Mouse (Mus musculus) cerebral cortex, adult 2 months (tissue): ENCODE data around the gene Rnf130.

ENCODE experiments used
- WGBS: fragments of 180-500 bp; shearing (Covaris S2); methylation state at CpG from one replicate; pipeline ENCODE4 v1.1.7; 2018; 5-methylcytosine and 5-hydroxymethylcytosine counted together

Gene Rnf130

DNA sequence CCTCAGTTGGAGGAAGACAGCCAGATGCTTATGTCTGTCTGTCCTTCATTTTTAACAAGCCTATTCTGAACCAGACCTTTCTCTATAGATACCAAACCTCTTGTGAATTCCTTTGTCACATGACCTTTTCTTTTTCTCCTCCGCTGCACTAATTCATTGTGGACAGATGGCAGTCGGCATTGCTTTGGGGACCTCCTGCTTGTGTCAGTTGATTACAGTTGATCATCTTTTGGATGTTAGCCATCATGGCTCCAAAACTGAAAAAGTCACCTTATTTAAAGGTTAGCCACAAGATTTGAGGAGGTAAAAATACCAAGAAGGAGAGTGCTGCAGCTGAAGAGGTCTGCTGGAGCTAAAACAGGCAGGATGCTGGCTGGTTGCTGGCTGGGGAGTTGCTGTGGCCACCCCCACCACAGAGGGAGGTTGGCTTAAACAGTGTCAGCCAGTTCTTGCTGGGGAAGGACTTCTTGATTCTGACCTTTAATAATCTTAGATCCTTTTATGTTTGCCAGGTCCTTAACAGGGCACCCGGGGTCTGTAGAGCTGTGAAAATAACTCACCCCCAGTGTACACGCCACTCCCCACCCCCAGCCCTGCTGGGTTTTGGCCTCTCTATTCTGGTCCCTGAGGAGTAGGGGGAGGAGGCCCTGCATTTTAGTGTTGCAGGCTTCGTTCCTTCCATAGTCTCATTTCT lies 66.0 kb downstream of the Rnf130 start:
- 46% methylated on average over 5 of the region's 5 CpGs for WGBS

GRCm38 (mm10) chr11:50095661-50096060 lies 70.5 kb downstream of the Rnf130 start:
- 87% methylated on average over 9 of the region's 9 CpGs for WGBS

- 93% methylated on average over 6 of the region's 6 CpGs for WGBS
These were observed 71.9 kb downstream of the Rnf130 start for GRCm38 (mm10) chr11:50097091-50097490.

- WGBS = 42% methylated on average over 8 of the region's 8 CpGs
These were observed 73.9 kb downstream of the Rnf130 start for GRCm38 (mm10) chr11:50098961-50099481.

DNA sequence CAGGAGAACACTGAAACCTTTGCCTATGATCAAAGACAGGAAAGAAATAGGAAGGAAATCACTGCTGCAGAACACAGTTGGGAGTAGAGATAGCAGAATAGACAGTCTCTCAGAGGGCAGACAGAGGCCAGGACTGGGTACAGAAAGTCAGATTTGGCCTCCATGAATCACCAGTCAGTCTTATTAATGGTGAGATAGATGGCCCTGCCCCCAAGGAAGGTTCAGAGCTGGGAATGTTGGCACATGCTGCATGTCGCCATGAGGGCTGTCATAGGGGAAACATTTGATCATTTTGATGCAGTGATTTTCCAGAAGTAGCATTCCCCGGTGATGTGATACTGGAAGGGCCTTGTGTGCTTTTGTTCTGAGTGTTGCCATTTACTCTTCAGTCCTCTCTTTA lies 74.5 kb downstream of the Rnf130 start:
- 61% methylated on average over 2 of the region's 2 CpGs for WGBS

DNA sequence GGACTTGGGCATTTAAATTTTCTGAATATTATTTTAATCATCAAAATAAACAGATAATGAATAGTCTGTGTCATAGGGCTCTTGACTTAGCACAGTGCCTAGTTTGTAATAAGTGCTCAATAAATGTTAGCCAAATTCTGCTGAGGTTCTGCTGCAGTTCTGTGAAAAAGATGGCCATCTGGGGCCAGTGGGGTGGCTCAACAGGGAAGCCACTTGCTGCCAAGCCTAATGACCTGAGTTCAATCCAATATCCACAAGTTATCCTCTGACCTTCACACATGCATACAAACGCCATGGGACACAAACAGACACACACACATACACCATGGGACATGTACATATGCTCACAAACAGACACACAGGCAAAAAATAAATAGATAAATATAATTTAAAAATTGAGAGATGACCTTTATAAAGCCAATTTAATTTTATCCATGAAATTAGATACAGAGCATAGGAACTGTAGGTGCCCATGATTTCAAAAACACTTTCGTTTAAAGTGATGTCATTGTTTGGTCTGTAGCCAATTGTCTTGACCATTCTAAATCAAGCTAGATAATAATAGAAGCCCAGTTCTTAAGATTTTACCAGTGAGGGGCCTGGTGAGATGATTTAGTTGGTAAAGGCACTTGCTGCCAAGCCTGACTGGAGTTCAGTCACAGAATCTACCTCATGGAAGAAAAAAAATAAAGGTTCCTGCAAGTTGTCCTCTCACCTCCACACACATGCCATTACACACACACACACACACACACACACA lies 75.6 kb downstream of the Rnf130 start:
- WGBS = 63% methylated on average over 2 of the region's 2 CpGs

- 87% methylated on average over 4 of the region's 4 CpGs for WGBS
These were observed 76.8 kb downstream of the Rnf130 start for GRCm38 (mm10) chr11:50101962-50102361.

DNA sequence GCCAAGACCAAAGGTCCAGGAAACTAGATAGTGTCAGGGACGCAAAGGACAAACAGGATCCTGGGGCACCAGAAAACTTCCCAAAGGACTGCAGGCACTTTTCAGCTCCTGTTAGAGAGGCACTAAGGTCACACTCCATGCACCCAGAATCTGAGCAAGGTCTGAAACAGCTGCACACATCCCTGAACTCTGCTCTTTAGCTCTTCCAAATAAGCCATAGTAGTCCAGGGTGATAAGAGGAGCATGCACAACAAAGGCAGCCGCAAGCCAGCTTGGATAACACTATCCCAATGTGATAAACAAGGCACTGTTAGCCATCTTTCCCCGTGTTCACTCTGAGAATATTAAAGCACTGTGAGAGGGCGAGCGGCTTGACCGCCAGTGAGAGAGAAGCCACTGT lies 78.9 kb downstream of the Rnf130 start:
- WGBS = 88% methylated on average over 6 of the region's 6 CpGs

GRCm38 (mm10) chr11:50105237-50105636 lies 80.1 kb downstream of the Rnf130 start:
- 62% methylated on average over 5 of the region's 5 CpGs for WGBS

- 60% methylated on average over 7 of the region's 7 CpGs for WGBS
These were observed 80.9 kb downstream of the Rnf130 start for GRCm38 (mm10) chr11:50106024-50106423.

DNA sequence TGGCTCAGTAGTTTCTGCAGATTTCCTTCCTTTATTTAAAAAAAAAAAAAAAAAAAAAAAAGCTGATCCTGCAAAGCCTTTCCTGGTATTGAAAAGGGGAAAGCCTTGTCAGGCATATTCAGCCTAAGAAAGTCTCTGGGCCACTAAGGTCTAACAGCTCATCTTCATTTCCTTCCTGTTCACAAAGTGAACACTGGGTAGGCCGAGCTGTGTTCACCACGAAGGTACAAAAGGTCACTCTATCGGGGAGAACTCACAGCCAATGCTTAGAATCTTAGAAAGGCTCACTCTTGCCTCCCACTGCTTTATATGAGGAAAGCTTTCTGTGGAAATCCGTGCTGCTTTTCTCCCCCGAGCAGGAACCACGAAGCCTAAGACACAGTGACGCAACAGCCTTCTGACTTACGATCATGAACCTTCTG lies 83.7 kb downstream of the Rnf130 start:
- 35% methylated on average over 8 of the region's 8 CpGs for WGBS

DNA sequence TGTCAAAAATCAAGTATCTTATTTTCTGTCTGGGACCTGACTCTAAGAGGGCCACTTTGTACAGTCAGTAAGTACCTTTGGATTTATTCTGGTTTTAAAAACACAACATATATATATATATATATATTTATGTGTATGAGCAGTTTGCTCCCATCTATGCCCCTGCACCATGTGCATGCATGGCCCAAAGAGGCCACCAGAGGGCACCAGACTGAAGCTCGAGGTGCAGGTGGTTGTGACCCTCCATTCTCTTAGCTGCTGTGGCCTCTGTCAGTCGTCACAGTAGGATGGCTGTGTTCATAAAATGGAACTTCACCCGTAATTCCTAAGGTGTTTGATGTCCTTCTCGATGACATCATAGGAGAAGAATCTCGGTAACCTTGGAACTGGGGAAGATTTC lies 89.2 kb downstream of the Rnf130 start:
- WGBS = 18% methylated on average over 5 of the region's 5 CpGs

DNA sequence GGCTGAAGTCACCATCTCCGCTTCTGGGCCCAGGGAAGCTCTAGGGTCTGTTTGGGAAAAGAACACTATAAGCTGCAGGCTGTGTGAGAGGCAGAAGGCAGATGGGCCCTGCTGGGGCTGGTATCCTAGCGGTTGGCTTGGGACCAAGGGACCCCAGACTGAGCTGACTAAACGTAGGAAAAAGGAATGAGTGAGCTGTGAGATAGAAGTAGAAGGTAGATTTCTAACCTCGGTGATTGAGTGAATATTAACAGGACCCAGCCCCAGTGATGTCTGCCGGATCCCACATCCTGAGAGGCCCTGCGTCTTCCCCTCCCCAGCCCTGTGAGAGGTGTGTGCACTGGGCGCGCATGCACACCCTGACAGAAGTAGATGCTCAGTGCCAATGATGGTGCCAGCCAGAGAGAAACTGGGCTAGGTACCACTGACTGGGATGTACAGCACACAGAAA lies 97.5 kb downstream of the Rnf130 start:
- 82% methylated on average over 8 of the region's 8 CpGs for WGBS

GRCm38 (mm10) chr11:50127781-50128180 lies 102.6 kb downstream of the Rnf130 start:
- 7% methylated on average over 10 of the region's 10 CpGs for WGBS

DNA sequence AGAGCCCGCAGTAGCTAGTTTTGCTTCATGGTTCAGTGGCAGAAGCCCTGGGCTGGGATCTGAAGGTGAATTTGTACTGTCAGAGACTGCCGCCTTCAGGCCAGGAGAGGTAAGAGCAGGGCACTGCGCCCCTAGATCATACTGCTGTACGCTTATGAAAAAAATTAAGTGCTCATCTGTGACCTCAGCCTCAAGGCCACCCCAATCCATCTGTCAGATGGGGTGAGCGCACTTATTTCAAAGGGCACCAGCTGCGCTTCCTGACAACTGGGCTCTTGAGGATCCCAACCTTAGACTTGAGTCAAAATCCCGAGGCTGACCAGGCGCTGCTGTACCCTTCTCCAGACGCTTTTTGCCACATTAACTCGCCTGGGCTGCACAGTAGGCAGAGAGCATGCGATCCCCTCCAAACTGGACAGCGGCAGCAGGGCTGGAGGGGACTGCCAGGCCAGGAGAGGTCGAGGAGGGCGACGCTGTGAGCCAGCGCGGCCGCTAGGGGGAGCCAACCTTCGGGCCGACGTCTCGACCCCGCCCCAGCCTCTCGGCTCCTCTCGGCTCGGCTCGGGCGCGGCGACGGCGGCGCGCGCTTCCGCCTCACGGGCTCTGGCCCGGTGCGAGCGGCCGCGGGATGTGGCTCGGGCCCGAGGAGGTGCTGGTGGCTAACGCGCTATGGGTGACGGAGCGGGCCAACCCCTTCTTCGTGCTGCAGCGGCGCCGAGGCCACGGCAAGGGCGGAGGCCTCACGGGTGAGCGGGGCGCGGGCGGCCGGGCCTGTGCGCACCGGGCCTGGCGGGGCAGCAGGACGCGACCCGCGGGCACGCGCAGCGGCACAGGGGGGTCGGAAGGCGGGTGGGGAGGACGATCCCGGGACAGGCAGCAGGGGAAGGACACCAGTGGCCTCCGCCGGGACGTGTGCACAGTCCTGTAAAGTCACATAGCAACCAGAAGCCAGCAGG lies 105.9 kb downstream of the Rnf130 start, which contains the start of gene Tbc1d9b:
TSS of gene Tbc1d9b (plus strand) at position 586 of the 956 bp plus-strand sequence.
- under 1% methylated on average over 77 of the region's 77 CpGs for WGBS

- 3% methylated on average over 10 of the region's 10 CpGs for WGBS
These were observed 106.7 kb downstream of the Rnf130 start for GRCm38 (mm10) chr11:50131801-50132201.

- WGBS = 58% methylated on average over 6 of the region's 6 CpGs
These were observed 107.1 kb downstream of the Rnf130 start for GRCm38 (mm10) chr11:50132265-50132664.

GRCm38 (mm10) chr11:50134136-50134859 lies 109.2 kb downstream of the Rnf130 start:
- 63% methylated on average over 10 of the region's 10 CpGs for WGBS

DNA sequence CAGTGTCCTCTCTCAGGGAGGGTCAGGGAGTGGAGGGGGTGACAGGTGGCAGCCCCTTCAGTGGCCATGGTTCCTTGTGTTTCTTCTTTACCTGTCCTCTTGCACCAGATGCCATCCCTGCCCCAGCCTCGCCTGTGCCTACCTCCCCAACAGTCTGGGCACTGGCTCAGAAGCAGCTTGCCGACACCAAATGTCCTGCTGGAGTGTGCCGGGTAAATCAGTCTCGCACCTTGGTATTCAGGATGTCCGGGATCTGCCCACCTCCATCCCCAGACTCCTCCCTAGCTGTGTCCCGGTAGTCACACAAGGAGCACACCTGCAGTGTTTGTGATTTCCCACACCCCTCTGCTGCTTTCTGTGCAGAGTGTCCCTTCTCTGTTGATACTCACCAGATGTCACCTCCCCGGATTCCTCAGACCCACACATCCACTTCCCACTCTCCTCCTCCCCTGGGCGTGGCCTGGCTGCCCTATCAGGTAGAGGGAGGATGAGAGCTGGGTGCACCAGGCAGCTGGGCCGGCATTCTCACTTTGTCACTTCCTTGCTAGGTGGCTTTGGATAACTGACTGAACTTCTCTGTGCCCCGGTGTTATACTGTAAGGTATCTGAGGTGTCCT lies 113.2 kb downstream of the Rnf130 start:
- WGBS = 62% methylated on average over 10 of the region's 10 CpGs

- 88% methylated on average over 7 of the region's 7 CpGs for WGBS
These were observed 114.4 kb downstream of the Rnf130 start for GRCm38 (mm10) chr11:50139571-50139970.
